Mouse (Mus musculus) myocyte (in vitro differentiated cells): ENCODE data around the gene Adgrf5. TPM values are rescaled to one million over a fixed set of nuclear protein-coding genes. Genes with fewer than 3 reads are reported as not detected.

ENCODE experiments used
- H3K27me3 ChIP-seq: one replicate; pipeline ENCODE4 v1.6.1; 2011; ENCODE audit not compliant: control insufficient read depth, insufficient read depth, insufficient read length
- H3K36me3 ChIP-seq: one replicate; pipeline ENCODE4 v1.6.1; 2011; ENCODE audit not compliant: control insufficient read depth, insufficient read depth
- H3K4me2 ChIP-seq: one replicate; pipeline ENCODE4 v1.6.1; 2011; ENCODE audit warnings: low read depth, control low read depth
- H3K4me3 ChIP-seq: one replicate; pipeline ENCODE4 v1.5.1; 2011; ENCODE audit warnings: mild to moderate bottlenecking, control low read depth, moderate library complexity
- H3K79me2 ChIP-seq: one replicate; pipeline ENCODE4 v1.6.1; 2011; ENCODE audit not compliant: control insufficient read depth, insufficient read depth
- H3ac ChIP-seq: one replicate; pipeline ENCODE4 v1.6.1; 2011; ENCODE audit not compliant: control insufficient read depth, insufficient read length
- CEBPB ChIP-seq: IDR thresholded peaks from 2 replicates; pipeline ENCODE4 v1.6.1; 2011; ENCODE audit warnings: mild to moderate bottlenecking, moderate library complexity; ENCODE audit not compliant: poor library complexity, insufficient read depth, severe bottlenecking
- E2F4 ChIP-seq: IDR thresholded peaks from one replicate; pipeline ENCODE4 v1.6.1; 2011; ENCODE audit warnings: mild to moderate bottlenecking, control low read depth, moderate library complexity; ENCODE audit not compliant: insufficient read depth
- MAX ChIP-seq: IDR thresholded peaks from one replicate; pipeline ENCODE4 v1.6.1; 2011; ENCODE audit warnings: low read depth, mild to moderate bottlenecking, control low read depth
- MYOD1 ChIP-seq, 3 experiments: IDR thresholded peaks; one replicate each; pipeline ENCODE4 v1.6.1; 2011; ENCODE audit warnings: control low read depth in 2 of 3, low read depth in 2 of 3, mild to moderate bottlenecking in 2 of 3, moderate library complexity in 1 of 3; ENCODE audit not compliant: insufficient read length in 2 of 3, control insufficient read depth in 1 of 3
- MYOG ChIP-seq, 3 experiments: IDR thresholded peaks; one replicate each; pipeline ENCODE4 v1.6.1; 2011; ENCODE audit warnings: control low read depth in 2 of 3, low read depth in 2 of 3, mild to moderate bottlenecking in 2 of 3; ENCODE audit not compliant: insufficient read length in 2 of 3, control insufficient read depth in 1 of 3, insufficient read depth in 1 of 3
- POLR2A ChIP-seq: IDR thresholded peaks from one replicate; pipeline ENCODE4 v1.6.1; 2011; ENCODE audit warnings: low read depth, mild to moderate bottlenecking, control low read depth, moderate library complexity; ENCODE audit not compliant: insufficient read length
- POLR2AphosphoS2 ChIP-seq: IDR thresholded peaks from one replicate; pipeline ENCODE4 v1.6.1; 2011; ENCODE audit warnings: low read depth, control low read depth; ENCODE audit not compliant: insufficient read length
- REST ChIP-seq: IDR thresholded peaks from one replicate; pipeline ENCODE4 v1.6.1; 2011; ENCODE audit warnings: mild to moderate bottlenecking, control low read depth, moderate library complexity; ENCODE audit not compliant: insufficient read depth, insufficient read length
- SRF ChIP-seq: IDR thresholded peaks from one replicate; pipeline ENCODE4 v1.6.1; 2011; ENCODE audit warnings: low read depth; ENCODE audit not compliant: control insufficient read depth, insufficient read length
- TCF12 ChIP-seq: IDR thresholded peaks from one replicate; pipeline ENCODE4 v1.6.1; 2011; ENCODE audit warnings: mild to moderate bottlenecking, control low read depth; ENCODE audit not compliant: poor library complexity, insufficient read depth, severe bottlenecking
- TCF3 ChIP-seq: IDR thresholded peaks from one replicate; pipeline ENCODE4 v1.6.1; 2011; ENCODE audit warnings: low read depth, control low read depth; ENCODE audit not compliant: insufficient read length
- USF1 ChIP-seq: IDR thresholded peaks from one replicate; pipeline ENCODE4 v1.6.1; 2011; ENCODE audit warnings: low read depth, mild to moderate bottlenecking, control low read depth, moderate library complexity
- polyA plus RNA-seq: library from polyadenylated mRNA; unstranded; fragments of >200 nt; fragmentation: generic; extraction: Trizol; gene quantifications from one replicate; pipeline ENCODE4 v1.2.1, GENCODE M21; 2012; ENCODE audit warnings: missing spikeins

The Adgrf5 gene
- polyA plus RNA-seq, 1 experiment: 0.04 TPM

DNA sequence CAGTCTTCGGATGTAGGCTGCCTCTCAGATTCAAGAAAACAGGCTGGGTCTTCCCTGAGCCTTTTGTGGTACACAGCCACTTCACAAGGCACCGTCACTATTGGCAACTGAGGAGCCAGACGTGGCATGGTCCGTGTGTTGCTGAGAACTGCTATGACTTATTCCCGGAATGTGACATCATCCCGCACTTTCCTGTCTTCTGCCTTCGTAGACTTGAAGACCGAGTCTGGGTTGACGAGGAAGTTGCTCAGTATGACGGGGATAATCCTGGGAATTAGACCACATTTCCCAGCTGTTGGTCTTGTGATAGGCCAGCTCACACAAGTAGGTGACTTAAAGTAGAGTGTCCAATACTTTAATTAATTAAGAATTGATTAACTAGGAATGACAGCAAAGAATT, 40.2 kb downstream of the Adgrf5 start:
- Histone ChIP-seq H3K4me3 (no peak overlapping the region), H3K27me3 (no peaks in the 10 kb centered on the region), H3K79me2 (no peaks in the 10 kb centered on the region), H3K36me3 (no peaks in the 10 kb centered on the region), H3ac (no peak overlapping the region), H3K4me2 (no peak overlapping the region)
- no peak for TF ChIP-seq CEBPB

- Histone ChIP-seq H3K4me3 (no peak overlapping the region), H3K27me3 (no peaks in the 10 kb centered on the region), H3K79me2 (no peaks in the 10 kb centered on the region), H3K36me3 (no peaks in the 10 kb centered on the region), H3K4me2 (no peak overlapping the region), H3ac (no peak overlapping the region)
- TF ChIP-seq USF1 (no peak), REST (no peak), MYOD1 (IDR thresholded peaks at IDR 0.05; ENCODE audit: control insufficient read depth in 1 of 3, insufficient read length in 2 of 3, low read depth in 2 of 3) (no peak), TCF12 (no peak), MAX (no peak), E2F4 (no peak), SRF (no peak), POLR2AphosphoS2 (no peak), TCF3 (no peak), CEBPB (no peak), POLR2A (no peak)
Observed at GRCm38 (mm10) chr17:43403851-43404250, 43.6 kb downstream of the Adgrf5 start.

DNA sequence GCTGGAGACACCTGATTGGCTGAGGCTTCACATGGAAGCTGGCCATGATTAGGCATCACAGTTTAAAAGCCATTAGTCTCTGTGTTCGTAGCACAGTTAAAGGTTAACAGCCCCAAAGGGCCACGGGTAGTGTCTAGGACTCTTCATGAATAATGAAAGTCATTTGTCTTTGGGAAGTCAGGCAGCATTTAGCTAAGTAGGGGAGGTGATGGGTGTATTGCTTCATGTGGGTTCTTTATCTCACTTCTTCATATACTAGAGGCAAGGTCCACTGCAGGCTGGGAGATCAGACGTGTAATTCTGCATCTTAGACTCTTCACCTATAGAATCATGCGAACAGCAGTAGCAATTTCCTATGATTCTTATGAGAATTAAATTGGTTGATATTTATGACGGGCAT, 44.2 kb downstream of the Adgrf5 start:
- no peaks in the 10 kb centered on the region for H3K27me3 ChIP-seq
- no peak overlapping the region for H3K4me3 ChIP-seq
- TF ChIP-seq MYOG (IDR thresholded peaks at IDR 0.05; ENCODE audit: control insufficient read depth in 1 of 3, insufficient read depth in 1 of 3, insufficient read length in 2 of 3, low read depth in 2 of 3): no peak
- TF ChIP-seq MYOD1 (IDR thresholded peaks at IDR 0.05; ENCODE audit: control insufficient read depth in 1 of 3, insufficient read length in 2 of 3, low read depth in 2 of 3): no peak
- TF ChIP-seq POLR2A: no peak
- TF ChIP-seq TCF12: no peak
- no peak for TF ChIP-seq SRF
- TF ChIP-seq POLR2AphosphoS2: no peak
- TF ChIP-seq CEBPB: no peak
- no peak for TF ChIP-seq USF1
- TF ChIP-seq TCF3: no peak
- TF ChIP-seq E2F4: no peak
- TF ChIP-seq MAX: no peak
- TF ChIP-seq REST: no peak
- no peaks in the 10 kb centered on the region for H3K79me2 ChIP-seq
- no peak overlapping the region for H3ac ChIP-seq
- H3K4me2 ChIP-seq: no peak overlapping the region
- no peaks in the 10 kb centered on the region for H3K36me3 ChIP-seq

DNA sequence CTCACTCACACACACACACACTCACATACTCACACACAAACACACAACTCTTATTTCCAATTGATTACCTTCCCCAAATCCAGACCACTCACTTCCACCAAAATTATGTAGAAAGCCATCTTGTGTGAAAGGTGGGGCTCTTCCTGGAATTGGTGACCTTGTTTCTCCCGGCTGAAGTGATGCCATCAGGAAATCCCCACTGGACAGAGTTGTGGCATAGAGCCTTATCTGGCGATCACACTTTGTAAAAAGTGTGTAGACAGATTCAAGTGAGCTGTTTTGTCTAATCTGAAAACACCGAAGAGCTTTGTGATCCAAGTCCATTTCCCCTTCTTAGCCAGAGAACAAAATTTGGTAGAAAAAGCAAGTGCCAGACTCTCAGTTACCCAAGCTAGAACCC, 46.1 kb downstream of the Adgrf5 start:
- Histone ChIP-seq H3K79me2 (no peaks in the 10 kb centered on the region), H3K27me3 (no peaks in the 10 kb centered on the region), H3K4me2 (no peak overlapping the region), H3K36me3 (no peaks in the 10 kb centered on the region), H3ac (no peak overlapping the region), H3K4me3 (no peak overlapping the region)
- TF ChIP-seq POLR2A: no peak
- TF ChIP-seq MYOG (IDR thresholded peaks at IDR 0.05; ENCODE audit: control insufficient read depth in 1 of 3, insufficient read depth in 1 of 3, insufficient read length in 2 of 3, low read depth in 2 of 3): no peak
- no peak for TF ChIP-seq TCF12
- TF ChIP-seq E2F4: no peak
- TF ChIP-seq USF1: no peak
- no peak for TF ChIP-seq REST
- no peak for TF ChIP-seq MYOD1 (IDR thresholded peaks at IDR 0.05; ENCODE audit: control insufficient read depth in 1 of 3, insufficient read length in 2 of 3, low read depth in 2 of 3)
- no peak for TF ChIP-seq TCF3
- no peak for TF ChIP-seq MAX
- no peak for TF ChIP-seq SRF
- TF ChIP-seq CEBPB: no peak
- no peak for TF ChIP-seq POLR2AphosphoS2

DNA sequence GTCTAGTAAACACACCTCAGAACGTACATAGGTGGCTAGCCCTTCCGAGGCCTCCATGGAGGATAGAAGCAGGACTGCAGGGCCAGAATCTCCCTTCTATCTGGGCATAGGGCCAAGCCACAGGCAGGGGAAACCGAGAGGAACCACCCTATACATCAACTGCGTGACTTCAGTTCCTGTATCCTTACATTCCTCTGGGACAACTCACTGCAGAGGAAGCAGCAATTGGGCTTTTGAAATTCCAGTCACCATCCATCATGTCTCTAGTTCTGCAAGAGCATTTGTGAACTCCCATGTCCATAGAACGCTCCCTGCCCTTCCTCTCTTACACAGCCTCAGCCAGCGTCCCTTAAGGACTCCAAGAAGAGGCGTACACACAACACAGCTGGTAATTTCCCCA, 47.3 kb downstream of the Adgrf5 start:
- H3K79me2 ChIP-seq: no peaks in the 10 kb centered on the region
- H3ac ChIP-seq: no peak overlapping the region
- no peaks in the 10 kb centered on the region for H3K36me3 ChIP-seq
- TF ChIP-seq REST (no peak), USF1 (no peak), MYOD1 (IDR thresholded peaks at IDR 0.05; ENCODE audit: control insufficient read depth in 1 of 3, insufficient read length in 2 of 3, low read depth in 2 of 3) (no peak), E2F4 (no peak), MYOG (IDR thresholded peaks at IDR 0.05; ENCODE audit: control insufficient read depth in 1 of 3, insufficient read depth in 1 of 3, insufficient read length in 2 of 3, low read depth in 2 of 3) (no peak), SRF (no peak), TCF12 (no peak), POLR2A (no peak), CEBPB (no peak), POLR2AphosphoS2 (no peak), MAX (no peak), TCF3 (no peak)
- peak overlapping the region; percentile 16 for H3K4me2 ChIP-seq
- no peak overlapping the region for H3K4me3 ChIP-seq
- no peaks in the 10 kb centered on the region for H3K27me3 ChIP-seq
